Mouse (Mus musculus): ENCODE data around the gene Tbc1d17. TPM values are rescaled to one million over a fixed set of nuclear protein-coding genes. Genes with fewer than 3 reads are reported as not detected.
"Not testable (repeated sequence)": the region's sequence is repeated elsewhere in the genome, so short reads cannot be mapped to it uniquely, and the experiment has no call there.

Tbc1d17 gene
- polyA plus RNA-seq, 1 experiment from 2014 or later: 64.5 TPM

DNA sequence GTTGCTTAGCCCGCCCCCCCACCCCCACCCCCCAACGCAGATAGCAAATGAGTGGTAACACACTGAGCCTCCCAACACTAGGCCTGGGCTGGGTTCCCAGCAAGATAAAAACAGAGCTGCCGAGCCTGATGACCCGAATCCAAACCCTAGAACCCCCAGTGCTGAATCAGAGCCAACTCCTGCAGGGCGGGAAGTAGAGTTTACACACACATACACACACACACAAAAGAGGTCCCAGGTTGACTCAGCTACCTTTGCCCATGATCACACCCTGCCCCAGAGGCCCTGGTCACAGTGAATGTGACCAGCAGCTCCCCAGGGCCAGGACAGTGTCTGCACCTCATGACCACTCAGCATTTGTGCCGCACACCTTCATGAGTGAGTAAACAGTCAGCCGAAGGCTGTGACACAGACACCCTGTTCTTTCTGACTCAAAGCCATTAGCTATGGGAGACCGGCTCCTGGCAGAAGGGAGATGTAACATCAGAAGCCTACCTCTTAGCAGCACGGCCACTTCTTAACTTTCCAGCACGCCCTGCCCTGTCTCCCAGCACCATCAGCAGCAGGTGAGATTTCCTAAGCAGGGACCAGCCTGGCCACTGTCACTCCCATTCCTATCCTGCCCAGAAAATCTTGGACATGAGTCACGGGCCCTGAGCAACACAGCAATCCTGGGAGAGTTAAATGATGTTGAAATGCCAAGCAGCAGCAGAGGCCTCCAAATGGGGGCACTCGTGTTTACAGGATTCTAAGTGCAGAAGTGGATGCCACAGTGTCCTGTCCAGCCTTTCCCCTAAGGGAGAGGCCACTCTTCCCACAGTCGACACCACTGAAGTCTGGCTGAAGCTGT is 39.6 kb upstream of the Tbc1d17 start:
- WGBS: 84% methylated on average over 13 of the region's 13 CpGs
- Histone ChIP-seq H3K9ac (no peak overlapping the region), H3K27ac (no peak overlapping the region; the same call in 1 of the 2 replicates), H3K9me3 (no peaks in the 10 kb centered on the region), H3K4me2 (no peak overlapping the region), H3K36me3 (peaks cover 28% of the 10 kb centered on the region), H3K4me1 (peaks cover 18% of the 10 kb centered on the region), H3K4me3 (replicated peaks) (no peak overlapping the region), H3K27me3 (replicated peaks) (no peaks in the 10 kb centered on the region)
- 0 out of 2 replicates have a peak, but pooled peaks have one; percentile 1 for ATAC-seq (ENCODE audit: insufficient read depth, low FRiP score, low read depth)

DNA sequence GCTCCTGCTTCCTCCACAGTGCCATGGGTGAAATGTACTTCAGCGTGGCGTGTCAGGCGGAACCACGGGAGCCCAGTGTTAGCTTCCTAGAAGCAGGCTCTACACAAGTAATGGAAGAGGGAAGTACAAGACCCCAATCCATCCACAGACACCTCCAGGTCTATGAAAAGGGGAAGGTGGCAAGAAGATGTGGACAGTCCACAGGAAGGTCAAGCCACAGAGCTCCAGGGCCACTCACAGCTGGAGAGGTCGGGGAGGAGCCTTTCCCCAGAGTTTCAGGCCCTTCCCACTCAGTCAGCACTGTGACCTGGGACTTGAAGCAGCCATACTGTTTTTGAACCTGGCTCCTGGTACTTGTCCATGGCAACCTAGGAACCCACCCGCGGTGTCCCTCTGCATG is 38.1 kb upstream of the Tbc1d17 start:
- WGBS: 85% methylated on average over 7 of the region's 7 CpGs
- no peak overlapping the region for H3K9ac ChIP-seq
- peaks cover 14% of the 10 kb centered on the region for H3K4me1 ChIP-seq
- H3K4me3 ChIP-seq (replicated peaks): no peak overlapping the region
- H3K9me3 ChIP-seq: no peaks in the 10 kb centered on the region
- no peak for ATAC-seq (ENCODE audit: insufficient read depth, low FRiP score, low read depth)
- no peak overlapping the region for H3K4me2 ChIP-seq
- peaks cover 40% of the 10 kb centered on the region for H3K36me3 ChIP-seq
- no peak overlapping the region for H3K27ac ChIP-seq
- H3K27me3 ChIP-seq (replicated peaks): no peaks in the 10 kb centered on the region

- ATAC-seq (ENCODE audit: insufficient read depth, low FRiP score, low read depth): no peak
- Histone ChIP-seq H3K27me3 (replicated peaks) (no peaks in the 10 kb centered on the region), H3K9ac (no peak overlapping the region), H3K27ac (no peak overlapping the region), H3K36me3 (peaks cover 63% of the 10 kb centered on the region), H3K9me3 (no peaks in the 10 kb centered on the region), H3K4me2 (no peak overlapping the region), H3K4me1 (no peaks in the 10 kb centered on the region), H3K4me3 (replicated peaks) (no peak overlapping the region)
- WGBS: 95% methylated on average over 5 of the region's 5 CpGs
Observed at GRCm38 (mm10) chr7:44884637-44885036, 35.8 kb upstream of the Tbc1d17 start.

DNA sequence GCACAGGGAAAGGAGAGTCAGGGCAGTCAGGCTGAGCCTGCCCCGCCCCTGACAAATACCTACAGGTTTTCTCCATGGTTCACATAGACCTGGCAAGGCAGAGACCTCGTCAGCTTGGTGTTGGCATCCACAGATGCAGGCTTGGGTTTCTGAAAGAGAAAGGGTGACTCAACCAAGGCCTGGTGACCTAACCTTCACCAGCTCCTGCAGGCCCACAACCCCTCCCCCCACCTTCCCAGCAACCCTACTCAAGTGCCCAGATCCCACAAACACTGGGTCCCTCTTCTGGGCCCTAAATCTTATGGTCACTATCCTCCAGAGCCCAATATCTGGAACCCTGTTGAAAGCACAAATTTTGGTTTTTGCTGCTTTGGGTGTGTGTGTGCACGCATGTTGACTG is 34.2 kb upstream of the Tbc1d17 start:
- Histone ChIP-seq H3K4me1 (no peaks in the 10 kb centered on the region), H3K27me3 (replicated peaks) (no peaks in the 10 kb centered on the region), H3K27ac (no peak overlapping the region), H3K9me3 (no peaks in the 10 kb centered on the region), H3K9ac (no peak overlapping the region), H3K4me2 (no peak overlapping the region), H3K4me3 (replicated peaks) (no peak overlapping the region), H3K36me3 (peaks cover 66% of the 10 kb centered on the region)
- 96% methylated on average over 3 of the region's 3 CpGs for WGBS
- no peak for ATAC-seq (ENCODE audit: insufficient read depth, low FRiP score, low read depth)

GRCm38 (mm10) chr7:44877833-44878232 is 29.0 kb upstream of the Tbc1d17 start:
- Histone ChIP-seq H3K9me3 (no peaks in the 10 kb centered on the region), H3K4me2 (no peak overlapping the region), H3K36me3 (peaks cover 48% of the 10 kb centered on the region), H3K9ac (no peak overlapping the region), H3K4me1 (0 out of 2 replicates have a peak, but pooled peaks cover 6% of the 10 kb centered on the region), H3K27ac (no peak overlapping the region), H3K27me3 (replicated peaks) (no peaks in the 10 kb centered on the region), H3K4me3 (replicated peaks) (no peak overlapping the region)
- ATAC-seq (ENCODE audit: insufficient read depth, low FRiP score, low read depth): no peak
- 87% methylated on average over 14 of the region's 14 CpGs for WGBS

- not testable (repeated sequence) for H3K27me3 ChIP-seq (replicated peaks); H3K4me3 ChIP-seq (replicated peaks); H3K9me3 ChIP-seq; H3K9ac ChIP-seq; H3K27ac ChIP-seq; H3K4me2 ChIP-seq; H3K36me3 ChIP-seq; ATAC-seq (ENCODE audit: insufficient read depth, low FRiP score, low read depth)
- 92% methylated on average over 2 of the region's 2 CpGs for WGBS
- H3K4me1 ChIP-seq: peaks cover 28% of the 10 kb centered on the region
Observed at GRCm38 (mm10) chr7:44871774-44872173, 22.9 kb upstream of the Tbc1d17 start.

GRCm38 (mm10) chr7:44871181-44871580 is 22.3 kb upstream of the Tbc1d17 start:
- no peak for ATAC-seq (ENCODE audit: insufficient read depth, low FRiP score, low read depth)
- H3K27me3 ChIP-seq (replicated peaks): no peaks in the 10 kb centered on the region
- no peak overlapping the region for H3K9ac ChIP-seq
- no peak overlapping the region for H3K4me3 ChIP-seq (replicated peaks)
- no peak overlapping the region for H3K4me2 ChIP-seq
- peaks cover 34% of the 10 kb centered on the region for H3K4me1 ChIP-seq
- H3K27ac ChIP-seq: no peak overlapping the region
- 85% methylated on average over 1 of the region's 1 CpGs for WGBS
- no peaks in the 10 kb centered on the region for H3K36me3 ChIP-seq
- no peaks in the 10 kb centered on the region for H3K9me3 ChIP-seq

GRCm38 (mm10) chr7:44870614-44871013 is 21.7 kb upstream of the Tbc1d17 start:
- H3K27me3 ChIP-seq (replicated peaks): no peaks in the 10 kb centered on the region
- H3K4me1 ChIP-seq: peaks cover 40% of the 10 kb centered on the region
- H3K36me3 ChIP-seq: no peaks in the 10 kb centered on the region
- no peak for ATAC-seq (ENCODE audit: insufficient read depth, low FRiP score, low read depth)
- no peak overlapping the region for H3K9ac ChIP-seq
- peak overlapping the region; percentile 100 for H3K27ac ChIP-seq
- 77% methylated on average over 6 of the region's 6 CpGs for WGBS
- peak overlapping the region; percentile 97 for H3K4me3 ChIP-seq (replicated peaks)
- peak overlapping the region; percentile 81 for H3K4me2 ChIP-seq
- no peaks in the 10 kb centered on the region for H3K9me3 ChIP-seq

- Histone ChIP-seq H3K9me3 (no peaks in the 10 kb centered on the region), H3K4me1 (peaks cover 47% of the 10 kb centered on the region), H3K27me3 (replicated peaks) (no peaks in the 10 kb centered on the region), H3K9ac (peak within 1 kb of the TSS; percentile 100), H3K27ac (peak within 1 kb of the TSS; percentile 100), H3K4me2 (peak within 1 kb of the TSS; percentile 81), H3K36me3 (peaks cover 2% of the 10 kb centered on the region), H3K4me3 (replicated peaks) (peak within 1 kb of the TSS; percentile 97)
- WGBS: 4% methylated on average over 29 of the region's 29 CpGs
- peak; percentile 89 for ATAC-seq (ENCODE audit: insufficient read depth, low FRiP score, low read depth)
Observed at GRCm38 (mm10) chr7:44869697-44870528, 21.0 kb upstream of the Tbc1d17 start, which contains the start of gene Ptov1. TSS of gene Ptov1 (minus strand) at chr7:44869788.

- H3K4me2 ChIP-seq: peak overlapping the region; percentile 81
- H3K9me3 ChIP-seq: no peaks in the 10 kb centered on the region
- under 1% methylated on average over 103 of the region's 108 CpGs for WGBS
- peaks cover 47% of the 10 kb centered on the region for H3K4me1 ChIP-seq
- no peaks in the 10 kb centered on the region for H3K27me3 ChIP-seq (replicated peaks)
- peaks cover 10% of the 10 kb centered on the region for H3K36me3 ChIP-seq
- H3K9ac ChIP-seq: peak overlapping the region; percentile 100
- peak overlapping the region; percentile 97 for H3K4me3 ChIP-seq (replicated peaks)
- peak; percentile 55 for ATAC-seq (ENCODE audit: insufficient read depth, low FRiP score, low read depth)
- H3K27ac ChIP-seq: peak overlapping the region; percentile 100
Observed at GRCm38 (mm10) chr7:44868919-44869696, 20.2 kb upstream of the Tbc1d17 start.

DNA sequence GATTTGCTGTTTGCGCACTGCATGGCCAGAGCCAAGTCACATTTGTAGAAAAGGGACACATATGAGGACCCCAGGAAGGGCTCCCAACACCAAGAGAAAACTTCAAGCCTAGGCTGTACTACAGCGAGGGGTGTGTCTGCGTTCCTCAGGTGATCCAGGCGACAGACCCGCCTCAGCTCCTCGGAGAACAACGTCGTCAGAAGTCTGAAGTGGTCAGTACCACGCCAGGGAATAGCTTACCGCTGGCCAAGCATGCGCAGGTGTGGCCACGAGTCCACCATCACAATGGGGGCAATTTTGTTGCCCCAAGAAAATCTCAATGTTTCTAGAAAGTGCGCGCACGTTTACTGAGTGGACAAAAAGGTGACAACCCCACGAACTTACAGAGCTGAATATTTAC is 19.6 kb upstream of the Tbc1d17 start:
- Histone ChIP-seq H3K27me3 (replicated peaks) (no peaks in the 10 kb centered on the region), H3K4me1 (peaks cover 51% of the 10 kb centered on the region), H3K36me3 (peaks cover 16% of the 10 kb centered on the region), H3K4me3 (replicated peaks) (peak overlapping the region; percentile 97), H3K9ac (peak overlapping the region; percentile 100; the same call in 1 of the 2 replicates), H3K27ac (peak overlapping the region; percentile 100), H3K9me3 (no peaks in the 10 kb centered on the region), H3K4me2 (peak overlapping the region; percentile 81)
- WGBS: 5% methylated on average over 16 of the region's 16 CpGs
- no peak for ATAC-seq (ENCODE audit: insufficient read depth, low FRiP score, low read depth)

Measured in stomach, embryonic 15.5 days (tissue).